Mouse (Mus musculus) lung, adult 18-20 months (tissue): Measurements from ENCODE around the gene B2m.
"Not testable (repeated sequence)": the region's sequence is repeated elsewhere in the genome, so short reads cannot be mapped to it uniquely, and the experiment has no call there.

Experiments used
- DNase-seq, 2 experiments: peaks; one replicate each; pipeline ENCODE4 v3.0.0; 2022; ENCODE audit warnings: mixed read lengths in 2 of 2

The B2m gene

GRCm38 (mm10) chr2:122147508-122148241 lies at the start of gene B2m:
Gene B2m (plus strand): TSS chr2:122147686.
- peak; percentile 95 to 96 for DNase-seq

GRCm38 (mm10) chr2:122097686-122098085 lies 49.8 kb upstream of the B2m start:
- not testable (repeated sequence) for DNase-seq

GRCm38 (mm10) chr2:122102070-122102469 lies 45.4 kb upstream of the B2m start:
- peak in 1 of 2 experiments; percentile 25 for DNase-seq

GRCm38 (mm10) chr2:122108101-122108500 lies 39.4 kb upstream of the B2m start:
- no peak for DNase-seq

- peak in 1 of 2 experiments; percentile 24 for DNase-seq
These were observed 37.8 kb upstream of the B2m start for GRCm38 (mm10) chr2:122109714-122110113.

- DNase-seq, result no peak
These were observed 30.6 kb upstream of the B2m start for GRCm38 (mm10) chr2:122116888-122117287.

- DNase-seq, result peak; percentile 98
These were observed 29.2 kb upstream of the B2m start, which contains the start of gene Spg11 for GRCm38 (mm10) chr2:122117961-122118958. Gene Spg11 (minus strand): TSS chr2:122118386.

- DNase-seq, result peak in 1 of 2 experiments; percentile 10
These were observed 21.6 kb upstream of the B2m start for GRCm38 (mm10) chr2:122125680-122126572.

- no peak for DNase-seq
These were observed 20.6 kb upstream of the B2m start for GRCm38 (mm10) chr2:122126765-122127347.

- DNase-seq, result no peak
These were observed 19.9 kb upstream of the B2m start for GRCm38 (mm10) chr2:122127635-122128034.

GRCm38 (mm10) chr2:122132078-122132477 lies 15.4 kb upstream of the B2m start:
- DNase-seq, result no peak

- DNase-seq, result no peak
These were observed 14.9 kb upstream of the B2m start for GRCm38 (mm10) chr2:122132618-122133017.

GRCm38 (mm10) chr2:122137839-122138465 lies 9.5 kb upstream of the B2m start:
- DNase-seq, result no peak

- DNase-seq, result no peak
These were observed 6.7 kb upstream of the B2m start for GRCm38 (mm10) chr2:122140815-122141214.

GRCm38 (mm10) chr2:122141332-122141967 lies 6.0 kb upstream of the B2m start:
- DNase-seq, result no peak

- DNase-seq, result no peak
These were observed 4.4 kb upstream of the B2m start for GRCm38 (mm10) chr2:122143111-122143510.

- no peak for DNase-seq
These were observed 1.7 kb upstream of the B2m start for GRCm38 (mm10) chr2:122145756-122146155.

GRCm38 (mm10) chr2:122146687-122147086 lies 799 bp upstream of the B2m start:
- DNase-seq, result peak in 1 of 2 experiments; percentile 30

- peak; percentile 85 to 87 for DNase-seq
These were observed 894 bp downstream of the B2m start for GRCm38 (mm10) chr2:122148242-122148917.

- no peak for DNase-seq
These were observed 1.8 kb downstream of the B2m start for GRCm38 (mm10) chr2:122149316-122149715.
